Mouse (Mus musculus): ENCODE measurements around the gene Adamts8.

Adamts8 gene

DNA sequence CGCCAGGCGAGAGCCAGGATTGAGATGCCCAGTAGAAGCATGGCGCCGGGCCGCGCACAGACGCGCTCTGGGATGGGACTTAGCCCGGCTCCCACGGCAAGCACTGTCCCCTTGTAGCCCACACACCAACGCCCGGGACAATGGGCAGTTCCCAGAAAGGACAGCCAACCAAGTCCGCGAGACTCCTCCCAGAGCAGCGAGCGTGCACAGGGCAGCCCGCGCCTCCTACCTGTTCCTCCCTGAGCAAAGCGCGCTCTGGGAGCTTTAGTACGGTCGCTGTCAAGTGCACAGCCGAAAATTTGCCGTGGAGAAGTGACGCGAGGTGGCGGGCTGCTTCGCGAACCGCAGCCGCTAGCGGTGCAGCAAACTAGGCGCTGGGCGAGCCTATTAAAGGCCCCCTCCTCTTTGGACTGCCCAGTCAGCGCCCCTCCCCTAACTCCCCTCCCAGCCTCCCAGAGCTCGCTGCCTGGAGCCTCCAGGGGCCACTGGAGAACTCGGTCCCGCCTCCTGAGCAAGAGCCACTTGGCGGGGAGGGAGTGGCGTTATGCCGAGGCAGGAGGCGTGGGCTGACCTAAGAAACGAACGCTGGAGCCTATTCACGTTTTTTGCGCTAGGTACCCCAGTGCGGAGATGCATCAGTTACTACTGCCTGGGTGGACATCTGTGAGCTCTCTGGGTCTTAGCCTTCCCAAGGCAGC, 20.0 kb upstream of the Adamts8 start, which contains the start of gene Adamts15:
Adamts15 (minus strand) TSS at position 256 of the 698 bp plus-strand sequence.
- no peak for DNase-seq (ENCODE audit: low spot score)

DNA sequence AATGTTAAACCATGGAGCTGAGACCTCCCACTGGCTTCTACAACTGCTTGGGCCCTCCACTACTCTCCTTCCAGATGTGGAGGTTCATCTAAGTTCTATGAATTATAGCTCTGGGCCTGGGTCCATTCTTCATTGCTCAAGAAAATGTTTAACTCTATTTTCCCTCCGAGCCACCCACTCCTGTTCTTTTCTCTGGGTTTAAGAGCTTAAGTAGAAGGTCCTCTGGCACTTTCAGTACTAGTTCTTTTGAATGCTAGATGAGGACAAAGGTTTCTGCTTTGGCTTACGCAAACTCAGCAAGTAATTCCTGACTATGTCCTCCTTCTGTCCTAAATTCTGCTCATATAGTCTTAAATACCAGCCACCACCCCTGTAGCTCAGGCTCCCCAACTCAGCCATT, 13.6 kb upstream of the Adamts8 start:
- no peak for DNase-seq (ENCODE audit: low spot score)

DNA sequence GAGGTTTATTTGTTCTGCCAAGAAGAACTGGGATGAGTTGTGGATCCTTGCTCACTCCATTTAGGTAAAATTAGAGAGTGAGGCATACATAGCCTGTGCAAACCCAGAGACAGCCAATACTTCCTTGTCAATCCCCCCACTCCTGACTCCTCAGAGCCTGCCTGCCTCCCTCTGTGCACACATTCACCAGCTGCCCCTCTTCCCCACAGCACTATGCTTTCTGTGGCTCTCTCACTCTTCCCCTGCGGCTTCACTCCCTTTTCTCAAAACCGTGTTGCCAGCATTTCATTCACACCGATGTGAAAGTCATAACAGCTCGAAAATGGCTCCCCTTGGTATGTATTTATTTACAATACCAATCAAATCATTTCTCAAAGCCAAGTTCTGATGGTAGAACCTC, 10.0 kb upstream of the Adamts8 start:
- no peak for DNase-seq (ENCODE audit: low spot score)

- no peak for DNase-seq (ENCODE audit: low spot score)
Observed at GRCm38 (mm10) chr9:30934827-30935226, 7.5 kb upstream of the Adamts8 start.

DNA sequence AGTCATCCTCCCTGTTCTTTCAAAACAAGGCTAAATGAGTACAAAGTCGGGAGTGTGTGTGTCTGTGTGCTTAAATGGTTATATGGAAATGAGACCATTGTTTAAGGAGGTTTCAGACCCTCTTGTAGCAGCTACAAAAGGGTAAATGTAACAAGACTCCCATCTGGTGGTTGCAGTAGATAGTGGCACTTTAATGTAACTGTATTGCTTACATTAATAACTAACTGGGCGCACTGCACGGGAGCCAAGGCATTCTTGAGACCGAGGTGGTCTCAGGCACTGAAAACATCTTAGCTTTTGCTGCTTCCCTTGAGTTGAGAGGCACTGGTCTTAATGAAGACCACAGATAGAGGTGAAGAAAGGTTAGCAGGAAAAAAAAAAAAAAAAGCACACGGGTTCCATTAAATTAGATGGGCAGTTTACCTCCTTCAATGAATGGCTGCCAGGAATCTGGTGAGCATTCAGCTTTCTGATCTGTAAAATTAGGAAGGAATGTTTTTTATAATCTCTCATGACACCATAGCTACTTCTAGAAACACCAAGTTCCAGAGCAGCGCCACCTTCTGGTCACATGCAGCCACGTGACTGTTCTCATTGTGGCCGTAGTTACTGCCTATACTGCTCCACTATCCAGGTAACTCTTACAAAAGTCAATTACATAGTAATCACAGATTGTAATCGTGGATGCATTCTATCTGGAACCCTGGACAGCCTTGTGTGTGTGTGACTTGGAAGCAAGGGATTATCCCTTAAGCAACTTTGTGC, 5.5 kb upstream of the Adamts8 start:
- no peak for DNase-seq (ENCODE audit: low spot score)

GRCm38 (mm10) chr9:30940328-30940727, 2.0 kb upstream of the Adamts8 start:
- peak; percentile 91 for DNase-seq (ENCODE audit: low spot score)

DNA sequence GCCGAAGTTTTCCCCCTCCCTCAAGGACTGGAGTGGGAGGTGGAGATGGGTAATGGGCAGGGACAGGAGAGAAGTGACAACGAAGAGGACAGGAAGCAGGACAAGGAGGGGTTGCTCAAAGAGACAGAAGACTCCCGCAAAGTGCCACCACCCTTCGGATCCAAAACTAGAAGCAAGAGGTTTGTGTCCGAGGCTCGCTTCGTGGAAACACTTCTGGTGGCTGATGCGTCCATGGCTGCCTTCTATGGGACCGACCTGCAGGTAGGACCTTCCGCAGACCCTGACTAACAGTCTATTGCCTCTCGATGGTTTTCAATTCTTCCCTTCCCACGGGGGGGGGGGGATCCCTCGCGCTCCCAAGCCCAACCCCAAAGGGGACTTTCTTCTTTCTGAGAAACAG, 979 bp downstream of the Adamts8 start:
- no peak for DNase-seq (ENCODE audit: low spot score)

DNA sequence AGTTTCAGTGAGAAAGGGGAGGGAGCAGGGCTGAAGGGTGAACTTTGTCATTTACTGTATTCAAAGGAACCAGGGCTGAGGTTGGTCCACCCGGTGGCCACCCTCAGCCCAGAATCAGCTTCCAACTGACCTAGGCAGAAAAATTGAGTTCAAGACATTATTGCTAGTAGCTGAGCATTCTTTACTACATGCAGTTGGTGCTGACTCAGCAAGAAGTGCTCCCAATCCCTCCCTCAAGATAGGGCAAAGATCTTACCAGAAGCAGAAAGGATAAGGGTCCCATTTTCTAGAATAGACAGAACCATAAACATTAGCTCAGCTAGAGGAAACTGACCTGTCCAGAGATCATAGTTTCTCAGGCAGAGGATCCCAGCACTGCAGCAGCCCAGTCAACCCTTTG, 1.9 kb downstream of the Adamts8 start:
- no peak for DNase-seq (ENCODE audit: low spot score)

DNA sequence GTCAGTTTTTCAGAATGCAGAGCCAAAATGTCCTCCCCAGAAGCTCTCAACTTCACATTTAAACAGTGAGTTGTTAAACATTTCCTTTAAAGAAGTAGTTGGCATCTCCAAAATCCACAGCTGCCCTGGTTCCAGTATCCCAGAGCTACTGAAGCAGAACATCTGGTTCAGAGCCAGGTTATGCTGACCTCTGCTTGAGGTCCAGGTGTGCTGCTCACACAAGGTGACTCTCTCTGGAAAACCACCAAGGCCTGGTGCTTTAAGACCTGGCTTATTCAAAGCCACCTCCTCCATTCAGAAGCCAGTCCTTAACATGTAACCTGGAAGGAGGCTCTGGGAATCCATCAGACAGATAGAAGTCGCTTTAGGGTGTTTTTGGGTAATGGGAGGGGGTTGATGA, 2.9 kb downstream of the Adamts8 start:
- DNase-seq (ENCODE audit: low spot score), result no peak

GRCm38 (mm10) chr9:30949422-30949821, 7.1 kb downstream of the Adamts8 start:
- no peak for DNase-seq (ENCODE audit: low spot score)

DNA sequence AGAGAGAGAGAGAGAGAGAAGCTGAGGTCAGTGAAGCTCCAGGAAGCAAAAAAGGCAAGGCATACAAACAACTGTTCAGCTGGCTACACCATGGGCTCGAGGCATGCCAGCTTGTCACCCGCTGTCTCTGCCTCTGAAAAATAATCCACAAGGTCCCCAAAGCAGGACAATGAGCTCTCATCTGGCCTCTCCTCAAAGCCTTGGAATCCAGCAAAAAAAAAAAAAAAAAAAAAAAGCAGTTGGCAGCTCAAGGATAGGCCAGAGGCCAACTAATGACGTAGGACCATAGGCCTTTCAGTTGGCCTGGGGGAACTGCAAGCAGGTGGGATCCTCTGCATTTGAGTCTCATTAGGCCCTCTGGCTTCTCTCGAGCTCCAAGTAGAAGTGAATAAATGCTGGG, 7.6 kb downstream of the Adamts8 start:
- DNase-seq (ENCODE audit: low spot score), result no peak

DNA sequence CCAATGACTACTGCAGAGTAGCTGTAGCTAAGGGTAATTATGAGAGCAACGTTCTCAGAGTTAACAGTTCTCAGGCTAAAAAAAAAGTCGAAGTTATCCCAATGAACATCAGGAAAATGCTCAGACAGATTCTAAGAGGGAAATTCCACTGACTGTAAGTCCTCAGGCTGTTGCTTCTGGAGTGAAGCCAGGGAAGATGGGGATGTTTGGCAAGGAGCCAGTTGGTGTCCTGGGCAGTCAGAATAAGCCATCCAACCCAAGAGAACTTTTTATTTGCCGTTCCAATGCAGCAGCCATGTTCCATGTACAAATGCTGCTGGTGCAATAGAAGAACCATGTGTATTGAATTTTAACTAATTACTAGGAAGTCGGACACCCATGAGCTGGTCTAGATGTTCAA, 8.2 kb downstream of the Adamts8 start:
- no peak for DNase-seq (ENCODE audit: low spot score)

- no peak for DNase-seq (ENCODE audit: low spot score)
Observed at GRCm38 (mm10) chr9:30951461-30951860, 9.1 kb downstream of the Adamts8 start.

DNA sequence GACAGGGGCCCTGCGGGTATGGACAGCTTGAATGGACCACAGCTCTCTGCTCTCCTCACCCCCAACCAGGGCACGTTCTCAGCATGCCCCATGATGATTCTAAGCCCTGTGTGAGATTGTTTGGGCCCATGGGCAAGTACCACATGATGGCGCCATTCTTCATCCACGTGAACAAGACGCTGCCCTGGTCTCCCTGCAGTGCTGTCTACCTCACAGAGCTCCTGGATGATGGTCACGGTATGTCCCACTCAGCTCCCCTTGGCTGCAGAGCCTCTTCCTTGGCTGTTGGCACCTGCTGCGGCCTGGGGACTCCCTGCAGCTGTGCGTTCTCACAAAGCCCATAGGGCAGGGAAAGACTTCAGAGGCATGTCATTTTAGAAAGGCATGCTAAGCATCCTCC, 10.9 kb downstream of the Adamts8 start:
- no peak for DNase-seq (ENCODE audit: low spot score)

DNA sequence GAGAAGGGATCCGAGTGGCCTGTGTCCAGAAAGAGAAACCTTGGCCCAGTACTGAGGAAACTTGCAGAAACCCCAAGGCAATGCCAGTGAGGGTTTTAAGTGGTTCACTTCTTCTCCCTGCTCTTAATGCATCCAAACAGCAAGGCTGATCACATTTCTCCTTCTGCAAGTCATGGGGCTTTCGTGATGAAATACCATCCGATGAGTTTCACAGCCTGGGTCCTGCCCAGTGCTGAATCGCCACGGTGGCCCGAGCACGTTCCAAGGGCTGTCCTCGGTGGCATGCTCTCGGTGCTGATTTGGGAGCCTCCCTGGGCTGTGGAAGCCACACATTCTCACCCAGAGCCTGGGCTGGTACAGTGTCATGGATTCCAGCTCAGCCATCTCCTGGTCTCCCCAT, 12.9 kb downstream of the Adamts8 start:
- no peak for DNase-seq (ENCODE audit: low spot score)

- DNase-seq (ENCODE audit: low spot score), result no peak
Observed at GRCm38 (mm10) chr9:30963780-30964179, 21.4 kb downstream of the Adamts8 start.

- DNase-seq (ENCODE audit: low spot score), result no peak
Observed at GRCm38 (mm10) chr9:30964685-30965084, 22.3 kb downstream of the Adamts8 start.

DNA sequence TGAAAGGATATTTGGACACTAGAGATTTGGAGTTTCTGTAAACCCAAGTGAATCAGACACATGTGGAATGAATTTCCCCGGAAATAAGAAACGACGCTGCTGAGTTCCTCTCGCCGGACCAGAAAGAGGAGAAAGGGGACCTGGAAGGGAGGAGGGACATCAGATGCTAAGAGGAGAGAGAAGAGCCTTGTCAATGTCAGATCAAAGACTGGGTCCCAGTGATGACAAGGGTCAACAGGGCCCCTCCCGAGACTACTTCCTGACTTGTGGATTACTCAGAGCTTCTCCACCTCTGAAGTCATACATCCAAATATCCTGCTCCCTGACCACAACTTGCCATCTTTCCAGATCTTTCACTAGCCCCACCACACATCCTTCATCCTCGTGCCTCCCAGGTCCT, 24.5 kb downstream of the Adamts8 start:
- no peak for DNase-seq (ENCODE audit: low spot score)

DNA sequence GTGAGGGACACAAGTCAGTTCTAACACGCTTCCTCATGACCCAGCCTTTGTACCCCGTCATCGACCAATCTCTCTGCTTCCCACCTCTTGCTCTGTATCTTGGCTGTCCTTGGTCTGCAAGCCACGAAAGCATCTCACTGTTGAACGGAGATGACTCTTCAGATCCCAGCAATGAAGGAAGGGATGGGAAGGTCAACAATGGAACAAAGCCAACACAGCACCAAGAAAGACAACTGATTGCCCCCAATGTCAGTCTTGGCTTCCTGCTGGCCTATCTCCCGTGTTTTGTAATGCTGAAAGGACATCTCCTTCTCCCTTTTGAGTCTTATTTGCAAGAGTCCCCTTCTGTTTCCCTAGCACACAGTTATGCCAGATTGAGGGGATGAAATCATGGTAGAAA, 25.8 kb downstream of the Adamts8 start:
- DNase-seq (ENCODE audit: low spot score), result no peak

- no peak for DNase-seq (ENCODE audit: low spot score)
Observed at GRCm38 (mm10) chr9:30970001-30970400, 27.6 kb downstream of the Adamts8 start.

GRCm38 (mm10) chr9:30971967-30972366, 29.6 kb downstream of the Adamts8 start:
- no peak for DNase-seq (ENCODE audit: low spot score)

DNA sequence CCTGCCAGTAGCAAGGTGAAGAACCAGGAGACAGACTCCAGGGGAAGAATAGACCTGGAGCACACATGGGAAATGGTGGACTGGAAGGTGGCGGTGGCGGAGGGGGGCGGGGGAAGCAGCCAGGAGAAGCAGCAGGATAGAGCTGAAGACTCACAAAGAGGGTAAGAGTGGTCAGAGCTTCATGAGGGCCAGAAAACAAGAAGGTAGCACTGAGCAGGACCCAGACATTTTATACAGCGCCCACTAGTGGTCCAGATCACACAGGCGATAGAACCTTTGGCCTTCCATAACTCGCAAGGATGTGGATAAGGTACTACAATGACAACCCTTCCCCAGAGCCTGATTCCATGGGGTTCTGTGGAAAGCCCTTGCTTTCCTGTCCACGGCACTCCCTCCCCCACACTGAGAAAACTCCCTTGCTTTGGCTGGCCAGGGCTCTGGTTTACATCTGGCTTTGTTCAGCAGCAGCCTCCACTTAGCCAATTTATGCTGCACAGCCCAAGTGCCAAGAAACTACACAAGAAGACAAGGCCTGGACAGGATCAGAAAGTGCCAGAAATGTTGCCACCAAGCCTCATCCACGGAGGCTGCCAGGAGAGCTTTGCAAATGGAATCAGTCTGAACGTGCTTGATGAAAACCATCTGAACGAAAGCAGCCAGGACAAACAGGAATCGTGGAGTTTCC, 34.1 kb downstream of the Adamts8 start:
- DNase-seq (ENCODE audit: low spot score), result peak; percentile 21

- no peak for DNase-seq (ENCODE audit: low spot score)
Observed at GRCm38 (mm10) chr9:30980467-30980866, 38.1 kb downstream of the Adamts8 start.

Data from ovary, postnatal 14 days (tissue).